Mouse (Mus musculus): ENCODE measurements around the gene Zwilch. TPM values are rescaled to one million over a fixed set of nuclear protein-coding genes. Genes with fewer than 3 reads are reported as not detected.

Zwilch gene
- total RNA-seq, 2 experiments from 2014 or later = 2.7 to 4.0 TPM

GRCm38 (mm10) chr9:64105301-64105700, 67.6 kb downstream of the Zwilch start:
- DNase-seq = no peak

DNA sequence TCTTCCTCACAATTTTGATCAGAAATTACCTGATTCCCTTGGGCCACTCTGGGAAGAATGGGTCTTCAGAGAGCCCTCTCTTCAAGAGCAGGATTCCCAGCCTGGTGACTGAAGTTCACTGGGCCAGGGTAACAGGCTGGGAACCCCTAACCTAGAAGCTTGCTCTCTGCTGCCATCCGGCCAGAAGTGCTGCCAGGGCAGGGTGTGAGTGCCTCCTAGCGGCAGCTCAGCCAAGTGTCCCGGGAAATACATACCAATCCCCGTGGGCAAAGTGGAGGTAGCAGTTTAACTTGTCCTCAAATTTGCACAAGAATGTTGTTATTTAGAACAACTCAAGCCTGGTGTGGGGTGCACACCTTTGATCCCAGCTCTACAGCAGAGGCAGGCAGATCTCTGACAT, 72.5 kb downstream of the Zwilch start:
- peak; percentile 86 for DNase-seq

DNA sequence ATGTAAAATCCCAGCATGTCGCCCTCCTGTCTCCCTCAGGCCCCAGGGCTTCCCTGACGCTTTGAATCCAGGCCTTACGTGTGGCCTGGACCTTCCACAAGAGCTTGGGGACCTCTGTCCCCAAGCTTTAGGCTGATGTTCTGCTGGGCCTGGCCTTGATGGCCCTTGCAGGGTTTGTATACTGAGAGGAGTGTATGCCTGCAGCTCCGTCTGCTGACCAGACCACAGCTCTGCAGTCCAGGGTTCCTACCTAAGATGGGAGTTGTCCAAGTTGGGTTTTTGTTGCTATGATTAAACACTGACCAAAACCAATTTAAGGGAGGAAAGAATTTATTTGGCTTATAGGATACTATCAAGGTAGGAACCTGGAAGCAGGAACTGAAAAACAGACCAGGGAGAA, 74.6 kb downstream of the Zwilch start:
- DNase-seq = peak; percentile 36 to 50

DNA sequence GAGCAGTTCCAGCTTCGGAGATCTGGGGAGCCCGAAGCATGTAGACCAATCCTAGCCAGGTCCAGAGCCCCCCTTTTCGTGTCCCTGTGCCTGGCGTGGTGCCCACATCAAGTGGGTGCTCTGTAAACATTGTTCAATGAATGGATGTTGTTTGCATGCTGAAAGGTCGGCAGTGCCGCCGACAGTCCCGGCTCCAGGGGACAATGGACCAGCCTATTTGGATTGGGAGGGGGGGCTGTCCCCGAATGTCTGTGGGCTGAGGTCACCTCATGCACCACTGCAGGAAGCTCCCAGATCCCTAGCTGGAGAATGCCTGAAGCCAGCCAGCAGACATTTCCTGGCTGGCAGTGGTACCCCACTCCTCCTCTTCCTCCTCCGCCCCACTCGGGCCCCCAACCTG, 78.8 kb downstream of the Zwilch start:
- DNase-seq = peak in 1 of 2 experiments; percentile 29

GRCm38 (mm10) chr9:64089004-64089403, 83.9 kb downstream of the Zwilch start:
- peak; percentile 60 for DNase-seq

GRCm38 (mm10) chr9:64088346-64088745, 84.6 kb downstream of the Zwilch start:
- DNase-seq = no peak

DNA sequence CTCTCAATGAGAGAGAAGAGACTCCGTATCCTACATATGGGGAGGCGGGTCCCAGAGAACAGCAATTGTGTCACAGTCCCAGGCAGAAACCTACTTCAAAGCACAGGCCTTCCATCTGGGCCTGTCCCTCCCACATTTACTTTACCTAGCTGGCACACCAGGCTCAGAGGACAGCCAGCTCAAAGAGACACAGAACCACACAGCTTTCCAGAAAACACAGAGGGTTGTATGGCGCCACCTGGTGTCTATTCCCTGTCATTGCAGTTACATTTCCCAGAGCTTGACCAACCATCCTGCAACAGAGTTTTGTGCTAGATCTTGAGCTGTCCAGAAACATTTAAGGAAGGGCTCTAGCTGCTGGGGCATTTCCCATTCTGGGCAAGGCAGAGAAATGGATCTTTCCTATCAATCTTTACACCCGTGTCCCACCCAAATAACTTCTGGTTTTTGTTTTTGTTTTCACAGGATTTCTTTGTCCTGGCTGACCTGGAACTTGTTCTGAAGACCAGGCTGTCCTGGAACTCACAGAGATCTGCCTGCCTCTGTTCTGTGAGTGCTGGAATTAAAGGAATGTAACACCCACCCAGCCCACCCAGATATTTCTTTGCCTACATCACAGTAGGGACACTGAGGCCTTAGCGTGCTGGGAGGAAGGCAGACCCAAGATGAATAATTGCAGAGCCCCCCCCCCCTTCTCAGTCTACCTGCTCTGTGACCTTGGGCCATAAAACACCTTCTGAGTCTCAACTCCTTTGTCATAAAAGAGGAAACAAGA, 85.3 kb downstream of the Zwilch start:
- DNase-seq = peak; percentile 77

Other genes with a start within 250 kb of the Zwilch start
- 10 to 100 TPM in 1 of 2 experiments, 1 to 10 TPM in 1; 6.3 to 12.7 TPM for gene Smad6, start 151.0 kb downstream of the Zwilch start, total RNA-seq (2021)
- 1 to 10 TPM in 1 of 2 experiments, under 1 TPM in 1; 0.69 to 2.6 TPM for gene Lctl, start 56.0 kb downstream of the Zwilch start, total RNA-seq (2021)
- gene Rpl4, start 271 bp upstream of the Zwilch start, total RNA-seq (2021) = 1,000 to 10,000 TPM in 1 of 2 experiments, 100 to 1,000 TPM in 1; 960 to 1,012 TPM
- 10 to 100 TPM; 20.7 to 21.3 TPM for gene Snapc5, start 6.2 kb upstream of the Zwilch start, total RNA-seq (2021)
- 1 to 10 TPM; 2.5 to 2.7 TPM for gene Uchl4, start 62.1 kb upstream of the Zwilch start, total RNA-seq (2021)
- gene Map2k1, start 80.5 kb upstream of the Zwilch start, total RNA-seq (2021) = 10 to 100 TPM; 80.4 to 91.1 TPM
- 10 to 100 TPM; 15.9 to 20.6 TPM for gene Tipin, start 108.5 kb upstream of the Zwilch start, total RNA-seq (2021)
- gene Dis3l, start 168.2 kb upstream of the Zwilch start, total RNA-seq (2021) = 10 to 100 TPM; 20.9 to 21.5 TPM
- under 1 TPM; 0.36 to 0.79 TPM for gene Megf11, start 212.5 kb upstream of the Zwilch start, total RNA-seq (2021)

All from adrenal gland, postnatal 36 days (tissue).